Comparison of ENCODE assay signal across 9 mouse cellular contexts in genomic region chr5:109548712-109549111, GRCm38 (mm10). TPM values are rescaled to one million over a fixed set of nuclear protein-coding genes. Genes with fewer than 3 reads are reported as not detected.
A peak's percentile ranks its signal among the peaks of the same experiment; 100 is the strongest.
DNase-seq lines count a peak whose midpoint lies in the region; ATAC-seq lines count a peak whose summit lies in the region.
"Had no signal": no experiment of that assay in that cellular context is flagged by ENCODE, and none has a peak within 500 bp of the region (broad histone marks: within the 10 kb centered on the region; RNA-seq: fewer than 3 reads in every experiment).

No protein-coding gene starts in this region.

- DNase-seq in cerebellum, adult 18-20 months: peak; percentile 13 to 15
- DNase-seq in cerebellum, adult 8-10 months: no peak
- DNase-seq in left cerebral cortex, adult 18-20 months (ENCODE audit: low spot score in 2 of 2): peak; percentile 49 to 51
- no peak for DNase-seq in left cerebral cortex, adult 11 months (ENCODE audit: low spot score)
- no peak for DNase-seq in adipocyte (ENCODE audit: low spot score)
- DNase-seq in c-Kit-positive CD71-positive TER-119-positive erythroid progenitor cells, embryonic 14.5 days (ENCODE audit: low spot score): no peak

- peak; percentile 62 for ATAC-seq in activated CD4-positive, CD25-positive, alpha-beta regulatory T cell, adult 4 months
- peak; percentile 65 for ATAC-seq in megakaryocyte-erythroid progenitor cell, adult 5-6 weeks (replicated peaks; ENCODE audit: low FRiP score, low TSS enrichment, poor library complexity, severe bottlenecking)
- ATAC-seq: Patski had no signal

RNA-seq across cellular contexts. Expression of gene Crlf2, which starts 10.1 kb away (rescaled TPM):
- 10 to 100 TPM; 33.1 to 39.1 TPM for total RNA-seq in left cerebral cortex, adult 18-20 months (2021)
- polyA plus RNA-seq in activated CD4-positive, CD25-positive, alpha-beta regulatory T cell, adult 4 months (2017; shearing (Covaris generic)): 1 to 10 TPM; 7.7 to 9.8 TPM
- total RNA-seq in megakaryocyte-erythroid progenitor cell, adult 5-6 weeks (2014; fragmentation: Nextera tagmentation): 2.8 and 3.3 TPM in 2 replicates
- total RNA-seq in megakaryocyte-erythroid progenitor cell, adult 5-6 weeks (2017): 7.7 and 13.2 TPM in 2 replicates

Comparison
In these comparisons a context has a peak if more than half of its experiments do, and no peak if none do; other contexts are left out.
1. DNase-seq: peak in cerebellum, adult 18-20 months (2 of 2) and left cerebral cortex, adult 18-20 months (2 of 2); none in cerebellum, adult 8-10 months (single experiment), left cerebral cortex, adult 11 months (single experiment), adipocyte (single experiment) and c-Kit-positive CD71-positive TER-119-positive erythroid progenitor cells, embryonic 14.5 days (single experiment).